In genomic region chr16:30499126-30499857, GRCm38 (mm10) we compare ENCODE assay signal across 9 mouse cellular contexts. TPM values are rescaled to one million over a fixed set of nuclear protein-coding genes. Genes with fewer than 3 reads are reported as not detected.
A peak's percentile ranks its signal among the peaks of the same experiment; 100 is the strongest.
DNase-seq lines count a peak whose midpoint lies in the region; ATAC-seq lines count a peak whose summit lies in the region.
"Had no signal": no experiment of that assay in that cellular context is flagged by ENCODE, and none has a peak within 500 bp of the region (broad histone marks: within the 10 kb centered on the region; RNA-seq: fewer than 3 reads in every experiment).

No protein-coding gene starts in this region.

- peak overlapping the region; percentile 31 for H3K4me2 ChIP-seq in hindbrain, embryonic 12.5 days (replicated peaks)
- H3K4me2 ChIP-seq in neural tube, embryonic 13.5 days: peak overlapping the region; percentile 4; the same call in 1 of the 2 replicates

- DNase-seq in heart, adult 11 months: peak; percentile 94
- no peak for DNase-seq in heart, adult 9 months (ENCODE audit: low spot score in 2 of 2)
- peak; percentile 30 for DNase-seq in retina, postnatal 1 day
- no peak for DNase-seq in retina, embryonic 14.5 days (ENCODE audit: low spot score)
- no peak for DNase-seq in cerebellum, postnatal 25 days
- no peak for DNase-seq in ovary, adult 18-20 months (ENCODE audit: low spot score)
- DNase-seq: adrenal gland, postnatal 36 days had no signal

- no peak overlapping the region for H3K4me3 ChIP-seq in hindbrain, embryonic 12.5 days
- no peak overlapping the region for H3K4me3 ChIP-seq in neural tube, embryonic 13.5 days

- no peaks in the 10 kb centered on the region for H3K9me3 ChIP-seq in hindbrain, embryonic 12.5 days (replicated peaks)
- H3K9me3 ChIP-seq in neural tube, embryonic 13.5 days: no peaks in the 10 kb centered on the region

- no peak for ATAC-seq in hindbrain, embryonic 12.5 days (ENCODE audit: low FRiP score)
- no peak for ATAC-seq in neural tube, embryonic 13.5 days (ENCODE audit: low read depth)

- 21% methylated on average over 16 of the region's 16 CpGs for WGBS in hindbrain, embryonic 12.5 days
- 20% methylated on average over 16 of the region's 16 CpGs for WGBS in neural tube, embryonic 13.5 days

- H3K27me3 ChIP-seq in hindbrain, embryonic 12.5 days: no peaks in the 10 kb centered on the region
- no peaks in the 10 kb centered on the region for H3K27me3 ChIP-seq in neural tube, embryonic 13.5 days

- H3K27ac ChIP-seq in hindbrain, embryonic 12.5 days: 0 out of 2 replicates have a peak overlapping the region, but pooled peaks have one; percentile 30
- H3K27ac ChIP-seq in neural tube, embryonic 13.5 days (replicated peaks): 0 out of 2 replicates have a peak overlapping the region, but pooled peaks have one; percentile 0

- H3K9ac ChIP-seq in hindbrain, embryonic 12.5 days: no peak overlapping the region
- H3K9ac ChIP-seq in neural tube, embryonic 13.5 days: no peak overlapping the region

- peaks cover 14% of the 10 kb centered on the region for H3K4me1 ChIP-seq in hindbrain, embryonic 12.5 days
- peaks cover 14% of the 10 kb centered on the region for H3K4me1 ChIP-seq in neural tube, embryonic 13.5 days (replicated peaks)

- no peaks in the 10 kb centered on the region for H3K36me3 ChIP-seq in hindbrain, embryonic 12.5 days
- no peaks in the 10 kb centered on the region for H3K36me3 ChIP-seq in neural tube, embryonic 13.5 days

RNA-seq across cellular contexts. Expression of gene Tmem44, which starts 51.4 kb away (rescaled TPM):
- 58.7 and 60.2 TPM in 2 replicates for polyA plus RNA-seq in hindbrain, embryonic 12.5 days (2016; fragmentation: Nextera tagmentation; extraction: Ambion mirVana)
- polyA plus RNA-seq in neural tube, embryonic 13.5 days (2015; fragmentation: Nextera tagmentation; extraction: Ambion mirVana): 61.3 and 69.3 TPM in 2 replicates

Comparison
In these comparisons a context has a peak if more than half of its experiments do, and no peak if none do; other contexts are left out.
1. DNase-seq: peak in heart, adult 11 months (single experiment) and retina, postnatal 1 day (single experiment); none in heart, adult 9 months (0 of 2), retina, embryonic 14.5 days (single experiment), cerebellum, postnatal 25 days (0 of 2) and ovary, adult 18-20 months (single experiment).